Mouse (Mus musculus): Measurements from ENCODE around the gene Clcn1. TPM values are rescaled to one million over a fixed set of nuclear protein-coding genes. Genes with fewer than 3 reads are reported as not detected.

Clcn1 gene
- polyA plus RNA-seq, 1 experiment from 2014 or later, result 0.24 TPM

DNA sequence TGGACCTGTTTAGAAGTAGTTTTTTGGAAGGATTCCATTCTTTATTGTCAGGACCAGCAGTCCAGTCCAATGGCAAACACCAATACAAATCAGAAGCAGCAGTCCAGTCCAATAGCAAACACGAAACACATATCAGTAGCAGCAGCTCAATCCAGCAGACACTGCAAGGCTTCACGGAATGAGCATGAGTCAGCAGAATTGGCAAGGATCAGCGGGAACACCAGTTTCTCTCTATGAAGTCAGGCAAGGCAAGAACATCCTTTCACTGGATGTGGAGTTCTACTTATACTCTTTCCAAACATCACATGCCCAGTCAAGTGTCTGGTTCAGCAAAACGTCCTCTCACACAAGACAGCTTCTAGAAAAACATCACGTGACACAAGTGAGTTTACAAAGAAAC is 53.5 kb downstream of the Clcn1 start:
- 70% methylated on average over 5 of the region's 5 CpGs for WGBS
- H3K9ac ChIP-seq, result no peak overlapping the region
- no peak overlapping the region for H3K27ac ChIP-seq (replicated peaks)
- no peaks in the 10 kb centered on the region for H3K9me3 ChIP-seq (replicated peaks)
- H3K4me1 ChIP-seq, result no peaks in the 10 kb centered on the region
- no peaks in the 10 kb centered on the region for H3K36me3 ChIP-seq
- no peak overlapping the region for H3K4me2 ChIP-seq (replicated peaks)
- ATAC-seq (ENCODE audit: insufficient number of reproducible peaks, low FRiP score, low TSS enrichment, low read depth), result no peak
- no peaks in the 10 kb centered on the region for H3K27me3 ChIP-seq
- no peak overlapping the region for H3K4me3 ChIP-seq (replicated peaks)

DNA sequence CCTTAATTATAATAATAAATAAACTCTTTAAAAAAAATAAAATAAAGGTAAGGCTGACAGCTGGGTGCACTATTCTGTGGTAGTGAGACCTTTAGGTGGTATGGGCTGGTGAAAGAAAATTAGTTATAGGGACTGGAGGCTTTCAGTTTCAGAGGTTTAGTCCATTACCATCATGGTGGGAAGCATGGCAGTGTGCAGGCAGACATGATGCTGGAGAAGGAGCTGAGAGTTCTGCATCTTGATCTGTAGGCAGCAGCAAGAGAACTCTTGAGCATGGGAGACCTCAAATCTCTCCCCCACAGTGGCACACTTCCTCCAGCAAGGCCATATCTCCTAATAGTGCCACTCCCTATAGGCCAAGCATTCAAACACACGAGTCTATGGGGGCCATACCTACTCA is 55.7 kb downstream of the Clcn1 start:
- Histone ChIP-seq H3K27ac (replicated peaks) (no peak overlapping the region), H3K9ac (no peak overlapping the region), H3K9me3 (replicated peaks) (no peaks in the 10 kb centered on the region), H3K36me3 (no peaks in the 10 kb centered on the region), H3K4me2 (replicated peaks) (no peak overlapping the region), H3K4me3 (replicated peaks) (no peak overlapping the region), H3K4me1 (no peaks in the 10 kb centered on the region), H3K27me3 (no peaks in the 10 kb centered on the region)
- ATAC-seq (ENCODE audit: insufficient number of reproducible peaks, low FRiP score, low TSS enrichment, low read depth), result no peak
- 65% methylated on average over 1 of the region's 1 CpGs for WGBS

- H3K9me3 ChIP-seq (replicated peaks), result no peaks in the 10 kb centered on the region
- no peak overlapping the region for H3K9ac ChIP-seq
- no peak for ATAC-seq (ENCODE audit: insufficient number of reproducible peaks, low FRiP score, low TSS enrichment, low read depth)
- WGBS, result 84% methylated on average over 9 of the region's 9 CpGs
- H3K27ac ChIP-seq (replicated peaks), result no peak overlapping the region
- H3K4me3 ChIP-seq (replicated peaks), result no peak overlapping the region
- H3K4me2 ChIP-seq (replicated peaks), result no peak overlapping the region
- no peaks in the 10 kb centered on the region for H3K36me3 ChIP-seq
- H3K4me1 ChIP-seq, result peaks cover under 1% of the 10 kb centered on the region; the same call in 1 of the 2 replicates
- H3K27me3 ChIP-seq, result no peaks in the 10 kb centered on the region
These were observed 57.1 kb downstream of the Clcn1 start for GRCm38 (mm10) chr6:42343361-42344120.

DNA sequence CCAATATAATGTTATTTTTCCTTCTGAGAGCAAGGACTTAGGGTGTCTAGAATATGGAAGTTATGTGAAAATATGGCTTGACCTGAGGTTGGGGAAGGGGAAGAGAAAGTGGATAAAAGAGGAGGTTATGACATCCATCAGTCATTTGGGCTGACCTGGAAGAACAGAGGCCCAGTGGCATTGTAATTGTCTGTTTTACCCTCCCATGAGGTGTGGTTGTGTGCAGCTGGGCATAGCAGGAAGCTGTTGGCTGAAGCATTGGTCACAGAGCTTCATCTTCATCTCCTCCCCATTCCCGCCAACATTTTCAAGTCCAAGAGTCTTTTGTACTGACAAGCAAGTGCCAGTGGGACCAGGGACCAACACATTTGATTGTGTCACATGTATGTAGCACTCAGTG is 57.8 kb downstream of the Clcn1 start:
- Histone ChIP-seq H3K36me3 (no peaks in the 10 kb centered on the region), H3K27ac (replicated peaks) (no peak overlapping the region), H3K9ac (no peak overlapping the region), H3K4me2 (replicated peaks) (no peak overlapping the region), H3K4me1 (peaks cover 7% of the 10 kb centered on the region; the same call in 1 of the 2 replicates), H3K4me3 (replicated peaks) (no peak overlapping the region), H3K27me3 (no peaks in the 10 kb centered on the region), H3K9me3 (replicated peaks) (no peaks in the 10 kb centered on the region)
- no peak for ATAC-seq (ENCODE audit: insufficient number of reproducible peaks, low FRiP score, low TSS enrichment, low read depth)
- 82% methylated on average over 1 of the region's 1 CpGs for WGBS

- ATAC-seq (ENCODE audit: insufficient number of reproducible peaks, low FRiP score, low TSS enrichment, low read depth), result no peak
- Histone ChIP-seq H3K4me1 (peaks cover 37% of the 10 kb centered on the region), H3K27ac (replicated peaks) (0 out of 2 replicates have a peak overlapping the region, but pooled peaks have one; percentile 94), H3K27me3 (no peaks in the 10 kb centered on the region), H3K4me2 (replicated peaks) (peak overlapping the region; percentile 88), H3K36me3 (peaks cover 12% of the 10 kb centered on the region; the same call in 1 of the 2 replicates), H3K4me3 (replicated peaks) (peak overlapping the region; percentile 81), H3K9ac (no peak overlapping the region), H3K9me3 (replicated peaks) (no peaks in the 10 kb centered on the region)
- 29% methylated on average over 12 of the region's 12 CpGs for WGBS
These were observed 62.0 kb downstream of the Clcn1 start for GRCm38 (mm10) chr6:42348281-42349005.

DNA sequence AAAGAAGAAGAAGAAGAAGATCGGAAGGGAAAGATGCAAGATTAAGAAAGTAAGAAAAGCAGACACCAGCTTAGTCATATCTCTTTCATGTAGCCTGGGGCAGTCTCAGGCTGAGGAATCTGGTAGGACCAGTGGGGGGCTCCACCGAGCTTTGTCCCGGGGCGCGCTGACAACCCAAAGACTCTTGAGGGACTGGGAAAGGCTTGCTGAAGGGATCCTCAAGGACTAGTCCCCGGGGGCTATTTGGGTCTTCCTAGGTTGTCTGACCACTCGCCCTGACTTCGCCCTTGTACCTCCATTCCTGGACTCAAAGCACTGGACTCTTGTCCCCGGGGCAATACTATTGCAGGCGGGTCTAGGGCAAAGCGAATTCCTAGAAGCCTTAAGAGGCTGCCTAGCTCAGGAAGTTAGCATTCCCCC is 62.5 kb downstream of the Clcn1 start:
- Histone ChIP-seq H3K4me3 (replicated peaks) (peak overlapping the region; percentile 81), H3K27me3 (no peaks in the 10 kb centered on the region), H3K9me3 (replicated peaks) (no peaks in the 10 kb centered on the region), H3K9ac (peak overlapping the region; percentile 84), H3K27ac (replicated peaks) (peak overlapping the region; percentile 94), H3K36me3 (peaks cover 15% of the 10 kb centered on the region; the same call in 1 of the 2 replicates), H3K4me2 (replicated peaks) (peak overlapping the region; percentile 88), H3K4me1 (peaks cover 42% of the 10 kb centered on the region)
- under 1% methylated on average over 11 of the region's 11 CpGs for WGBS
- ATAC-seq (ENCODE audit: insufficient number of reproducible peaks, low FRiP score, low TSS enrichment, low read depth), result peak; percentile 19; the same call in 1 of the 2 replicates

- peak within 1 kb of the TSS; percentile 84 for H3K9ac ChIP-seq
- WGBS, result under 1% methylated on average over 25 of the region's 36 CpGs
- H3K36me3 ChIP-seq, result peaks cover 15% of the 10 kb centered on the region; the same call in 1 of the 2 replicates
- ATAC-seq (ENCODE audit: insufficient number of reproducible peaks, low FRiP score, low TSS enrichment, low read depth), result peak; percentile 93
- H3K4me3 ChIP-seq (replicated peaks), result peak within 1 kb of the TSS; percentile 81
- H3K4me1 ChIP-seq, result peaks cover 47% of the 10 kb centered on the region
- peak within 1 kb of the TSS; percentile 94 for H3K27ac ChIP-seq (replicated peaks)
- H3K27me3 ChIP-seq, result no peaks in the 10 kb centered on the region
- no peaks in the 10 kb centered on the region for H3K9me3 ChIP-seq (replicated peaks)
- peak within 1 kb of the TSS; percentile 88 for H3K4me2 ChIP-seq (replicated peaks)
These were observed 63.0 kb downstream of the Clcn1 start, which contains the start of gene Zyx for GRCm38 (mm10) chr6:42349426-42350020. TSS of gene Zyx (plus strand) at chr6:42349630.

DNA sequence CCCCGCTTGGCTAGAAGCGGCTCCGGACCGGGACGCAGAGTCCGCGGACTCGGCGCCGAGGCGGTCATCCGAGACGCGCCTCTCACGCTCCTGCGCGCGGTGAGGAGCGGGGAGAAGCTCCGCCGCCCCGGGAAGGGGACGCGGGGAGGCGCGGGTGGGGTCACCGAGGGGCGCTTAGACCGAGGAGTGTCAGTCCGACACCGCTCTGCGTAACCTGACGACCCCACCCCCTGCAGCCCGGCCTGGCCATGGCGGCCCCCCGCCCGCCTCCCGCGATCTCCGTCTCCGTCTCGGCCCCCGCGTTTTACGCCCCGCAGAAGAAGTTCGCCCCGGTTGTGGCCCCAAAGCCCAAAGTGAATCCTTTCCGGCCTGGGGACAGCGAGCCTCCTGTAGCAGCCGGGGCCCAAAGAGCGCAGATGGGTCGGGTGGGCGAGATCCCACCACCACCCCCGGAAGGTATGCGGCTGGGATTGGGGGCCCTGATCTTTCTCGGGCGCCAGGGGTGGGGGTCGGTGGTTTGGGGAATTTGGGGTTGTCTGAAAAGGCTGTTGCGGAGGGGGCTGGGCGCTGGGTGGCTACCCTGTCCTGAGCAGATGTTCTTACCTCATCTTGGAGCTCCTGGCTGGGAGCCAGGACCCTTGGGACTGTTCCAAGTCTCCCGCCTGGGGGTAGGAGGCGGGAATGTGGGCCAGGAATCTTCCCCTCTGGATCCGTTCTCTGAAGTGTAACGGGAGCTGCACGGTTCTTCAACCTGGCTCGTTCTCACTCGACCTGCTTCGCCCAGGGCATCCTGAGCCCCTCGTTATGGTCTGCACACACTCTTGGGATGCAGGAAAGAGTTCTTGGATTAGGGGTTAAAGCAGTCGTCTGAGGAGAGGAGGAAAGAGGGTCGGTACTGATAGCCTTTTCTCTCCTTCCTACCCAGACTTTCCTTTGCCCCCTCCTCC is 63.8 kb downstream of the Clcn1 start:
- H3K4me1 ChIP-seq, result peaks cover 50% of the 10 kb centered on the region
- peak overlapping the region; percentile 88 for H3K4me2 ChIP-seq (replicated peaks)
- ATAC-seq (ENCODE audit: insufficient number of reproducible peaks, low FRiP score, low TSS enrichment, low read depth), result peak; percentile 35
- H3K27me3 ChIP-seq, result no peaks in the 10 kb centered on the region
- H3K4me3 ChIP-seq (replicated peaks), result peak overlapping the region; percentile 81
- under 1% methylated on average over 61 of the region's 72 CpGs for WGBS
- H3K27ac ChIP-seq (replicated peaks), result peak overlapping the region; percentile 94
- H3K9me3 ChIP-seq (replicated peaks), result no peaks in the 10 kb centered on the region
- H3K36me3 ChIP-seq, result peaks cover 15% of the 10 kb centered on the region; the same call in 1 of the 2 replicates
- H3K9ac ChIP-seq, result peak overlapping the region; percentile 84

DNA sequence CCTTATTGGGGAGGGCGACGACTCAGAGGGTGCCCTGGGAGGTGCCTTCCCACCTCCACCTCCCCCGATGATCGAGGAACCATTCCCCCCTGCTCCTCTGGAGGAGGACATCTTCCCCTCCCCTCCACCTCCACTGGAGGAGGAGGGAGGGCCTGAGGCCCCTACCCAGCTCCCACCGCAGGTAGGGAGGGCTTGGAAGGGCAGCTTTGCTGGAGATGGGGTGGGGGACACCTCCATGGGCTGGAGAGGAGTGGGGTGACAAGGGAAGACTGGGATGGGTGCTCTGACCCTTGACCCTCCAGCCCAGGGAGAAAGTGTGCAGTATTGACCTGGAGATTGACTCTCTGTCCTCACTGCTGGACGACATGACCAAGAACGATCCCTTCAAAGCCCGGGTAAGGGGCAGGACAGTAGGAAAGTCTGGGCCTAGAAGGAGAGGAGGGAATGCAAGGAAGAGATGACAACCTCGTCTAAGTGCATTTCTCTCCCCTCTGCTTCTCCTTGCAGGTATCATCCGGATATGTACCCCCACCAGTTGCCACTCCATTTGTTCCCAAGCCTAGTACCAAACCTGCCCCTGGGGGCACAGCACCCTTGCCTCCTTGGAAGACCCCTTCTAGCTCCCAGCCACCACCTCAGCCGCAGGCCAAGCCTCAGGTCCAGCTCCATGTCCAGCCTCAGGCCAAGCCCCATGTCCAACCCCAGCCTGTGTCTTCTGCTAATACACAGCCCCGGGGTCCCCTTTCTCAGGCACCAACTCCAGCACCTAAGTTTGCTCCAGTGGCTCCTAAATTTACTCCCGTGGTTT is 64.7 kb downstream of the Clcn1 start:
- ATAC-seq (ENCODE audit: insufficient number of reproducible peaks, low FRiP score, low TSS enrichment, low read depth), result no peak
- Histone ChIP-seq H3K36me3 (peaks cover 22% of the 10 kb centered on the region), H3K4me3 (replicated peaks) (peak overlapping the region; percentile 81), H3K27ac (replicated peaks) (peak overlapping the region; percentile 94), H3K9me3 (replicated peaks) (no peaks in the 10 kb centered on the region), H3K4me1 (peaks cover 50% of the 10 kb centered on the region), H3K27me3 (no peaks in the 10 kb centered on the region), H3K9ac (peak overlapping the region; percentile 84), H3K4me2 (replicated peaks) (peak overlapping the region; percentile 88)
- 41% methylated on average over 13 of the region's 13 CpGs for WGBS
